Mouse (Mus musculus) ovary, postnatal 10 days (tissue): ENCODE data around the gene Etv5.
A peak's percentile ranks its signal among the peaks of the same experiment; 100 is the strongest.
"Not testable (repeated sequence)": the region's sequence is repeated elsewhere in the genome, so short reads cannot be mapped to it uniquely, and the experiment has no call there.

Experiments
- DNase-seq: peaks from one replicate; pipeline ENCODE4 v3.0.0; 2022; ENCODE audit warnings: low spot score

The Etv5 gene

GRCm38 (mm10) chr16:22395093-22395844 is 44.2 kb downstream of the Etv5 start:
- DNase-seq = no peak

- DNase-seq = no peak
Measured at GRCm38 (mm10) chr16:22390348-22390897, 49.1 kb downstream of the Etv5 start.

- no peak for DNase-seq
Measured at GRCm38 (mm10) chr16:22389146-22389911, 50.2 kb downstream of the Etv5 start.

- no peak for DNase-seq
Measured at GRCm38 (mm10) chr16:22387731-22388130, 51.8 kb downstream of the Etv5 start.

- not testable (repeated sequence) for DNase-seq
Measured at GRCm38 (mm10) chr16:22382018-22382417, 57.5 kb downstream of the Etv5 start.

- DNase-seq = no peak
Measured at GRCm38 (mm10) chr16:22380981-22381380, 58.5 kb downstream of the Etv5 start.

- DNase-seq = no peak
Measured at GRCm38 (mm10) chr16:22379986-22380385, 59.5 kb downstream of the Etv5 start.

- DNase-seq = no peak
Measured at GRCm38 (mm10) chr16:22379342-22379741, 60.2 kb downstream of the Etv5 start.

- no peak for DNase-seq
Measured at GRCm38 (mm10) chr16:22377714-22378113, 61.8 kb downstream of the Etv5 start.

DNA sequence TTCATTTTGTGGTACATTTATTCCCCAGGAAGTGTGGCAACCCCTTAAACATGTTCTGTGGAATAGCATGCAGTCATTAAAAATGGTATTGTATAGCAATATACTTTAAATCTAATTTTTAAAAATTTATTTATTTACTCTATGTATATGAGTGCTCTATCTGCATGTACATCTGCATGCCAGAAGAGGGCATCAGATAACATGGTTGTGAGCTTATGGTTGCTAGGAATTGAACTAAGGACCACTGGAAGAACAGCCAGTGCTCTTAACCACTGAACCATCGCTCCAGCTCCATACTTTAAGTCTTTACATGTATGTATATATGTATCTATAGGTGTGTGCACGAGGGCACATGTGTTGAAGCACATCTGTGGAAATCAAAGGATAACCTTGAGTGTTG is 64.6 kb downstream of the Etv5 start:
- DNase-seq = no peak

GRCm38 (mm10) chr16:22372701-22373124 is 66.8 kb downstream of the Etv5 start:
- no peak for DNase-seq

- no peak for DNase-seq
Measured at GRCm38 (mm10) chr16:22372225-22372624, 67.3 kb downstream of the Etv5 start.

DNA sequence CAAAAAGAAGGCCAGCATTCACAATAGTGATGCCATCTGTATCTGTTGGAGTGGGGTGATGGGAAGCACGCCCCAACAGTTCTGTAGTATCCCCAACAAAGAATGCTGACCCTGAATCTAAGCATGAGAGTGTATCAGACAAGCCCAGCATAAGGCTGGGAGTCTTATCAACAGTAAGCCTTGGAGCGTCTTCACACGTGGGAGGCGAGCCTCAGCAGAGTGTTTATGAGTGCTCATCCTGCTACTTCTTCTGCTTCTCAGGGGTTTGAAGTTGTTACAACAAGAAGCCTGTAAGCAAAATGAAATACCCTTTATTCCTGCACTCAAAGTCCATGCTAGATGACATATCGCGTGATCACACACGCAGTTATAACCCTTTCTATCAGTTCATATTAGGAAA is 72.4 kb downstream of the Etv5 start:
- no peak for DNase-seq

DNA sequence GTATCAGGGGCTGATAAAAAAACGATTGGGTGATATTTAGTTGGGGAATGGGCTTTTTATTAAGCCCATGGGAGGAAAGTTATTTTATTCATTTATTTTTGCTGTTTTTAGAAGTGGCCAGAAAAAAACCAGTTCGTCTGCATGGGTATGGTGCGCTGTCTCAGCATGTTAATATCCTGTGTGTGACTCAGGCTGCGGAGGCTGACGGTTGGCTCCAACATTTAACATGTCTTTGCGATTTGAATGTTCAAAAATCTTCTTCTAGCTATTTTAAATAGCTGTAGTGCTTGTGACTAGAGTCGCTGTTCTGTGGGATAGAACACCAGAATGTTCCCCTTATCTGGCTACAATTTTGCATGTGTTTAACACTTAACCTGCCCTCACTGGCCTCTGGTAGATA is 73.5 kb downstream of the Etv5 start:
- no peak for DNase-seq

- DNase-seq = no peak
Measured at GRCm38 (mm10) chr16:22365596-22365995, 73.9 kb downstream of the Etv5 start.

GRCm38 (mm10) chr16:22358701-22359354 is 80.7 kb downstream of the Etv5 start:
- DNase-seq = peak; percentile 4

- DNase-seq = not testable (repeated sequence)
Measured at GRCm38 (mm10) chr16:22354177-22354576, 85.3 kb downstream of the Etv5 start.

DNA sequence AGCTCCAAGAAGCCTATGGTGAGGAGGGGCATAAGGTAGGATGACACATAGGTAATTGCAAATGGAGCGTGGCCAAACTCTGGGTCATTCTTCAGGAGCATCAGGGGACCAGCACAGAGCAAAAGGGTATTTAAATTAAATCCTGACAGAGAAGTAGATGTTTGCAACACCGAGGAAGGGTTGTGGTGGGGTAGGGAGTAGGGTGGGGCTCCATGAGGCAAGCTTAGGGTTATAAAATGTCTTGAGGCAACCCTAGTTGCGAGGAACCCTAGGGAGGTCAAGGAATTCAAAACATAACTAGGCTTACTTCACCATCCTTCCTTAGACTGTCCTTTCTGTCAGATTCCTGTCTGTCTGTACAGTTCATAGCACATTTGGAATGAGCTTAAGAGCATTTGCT is 85.9 kb downstream of the Etv5 start:
- no peak for DNase-seq

- DNase-seq = no peak
Measured at GRCm38 (mm10) chr16:22351194-22351593, 88.3 kb downstream of the Etv5 start.

DNA sequence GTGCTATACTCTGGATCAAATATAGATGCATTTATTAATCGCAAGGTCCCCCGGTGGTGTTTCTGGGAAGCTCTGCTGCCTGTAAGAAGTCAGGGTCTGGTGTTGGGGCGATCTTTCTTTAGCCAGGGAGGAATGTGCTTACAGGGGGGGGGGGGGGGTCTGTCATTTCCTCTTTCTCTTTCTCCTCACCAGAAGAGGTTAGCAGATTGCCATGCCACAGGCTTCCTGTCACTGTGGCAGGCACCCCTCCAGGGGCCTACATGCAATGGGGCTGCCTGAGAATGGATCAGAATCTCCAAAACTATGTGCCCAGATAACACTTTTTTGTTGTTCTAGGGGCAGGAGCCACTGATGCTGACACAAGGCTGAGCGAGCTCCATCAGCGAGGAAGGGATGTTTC is 89.7 kb downstream of the Etv5 start:
- no peak for DNase-seq

- DNase-seq = no peak
Measured at GRCm38 (mm10) chr16:22348478-22349270, 90.8 kb downstream of the Etv5 start.

- DNase-seq = no peak
Measured at GRCm38 (mm10) chr16:22348014-22348413, 91.5 kb downstream of the Etv5 start.
